Mouse (Mus musculus): ENCODE results near the gene Sephs2.

Sephs2 gene

GRCm38 (mm10) chr7:127273925-127274789 lies at the start of gene Sephs2:
Sephs2 (minus strand) TSS chr7:127274055.
- DNase-seq (ENCODE audit: low read depth): peak; percentile 86

DNA sequence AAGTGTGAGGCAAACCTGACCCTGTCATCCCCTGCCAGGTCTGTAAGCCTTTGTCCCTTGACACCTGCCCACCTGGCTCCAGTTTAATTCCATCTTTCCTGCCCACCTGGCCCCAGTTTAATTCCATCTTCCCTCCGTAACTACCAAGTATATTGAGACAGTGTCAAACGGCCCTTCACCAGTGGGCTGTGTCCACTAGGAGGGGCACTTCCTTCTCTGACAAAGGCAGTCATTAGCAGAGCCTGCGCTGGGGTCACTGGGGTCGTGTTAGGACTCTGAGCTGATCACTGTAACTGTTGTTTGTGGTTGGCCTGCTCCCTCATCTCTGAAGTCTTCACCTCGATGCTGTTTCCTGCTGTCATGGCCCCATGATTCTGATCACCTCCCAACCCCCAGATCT lies 48.2 kb upstream of the Sephs2 start:
- no peak for DNase-seq (ENCODE audit: low read depth)

DNA sequence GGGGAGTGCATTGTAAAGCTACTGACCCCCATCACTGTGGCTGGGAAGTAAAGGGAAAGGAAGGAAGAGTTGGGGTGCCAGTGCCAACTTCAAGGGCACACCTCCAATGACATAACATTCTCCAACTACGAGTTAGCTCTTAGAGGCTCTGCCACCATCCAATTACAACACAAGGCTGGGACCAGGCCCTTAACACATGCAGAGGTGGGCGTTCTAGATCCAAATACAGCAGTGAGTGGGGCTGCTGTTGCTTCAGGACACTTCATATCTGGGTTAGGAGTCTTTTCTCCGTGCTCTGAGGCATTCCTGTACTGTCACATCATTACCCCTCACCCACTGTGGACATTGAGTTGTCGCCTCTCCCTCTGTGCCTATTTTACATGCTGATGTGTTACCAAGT lies 47.3 kb upstream of the Sephs2 start:
- DNase-seq (ENCODE audit: low read depth): no peak

GRCm38 (mm10) chr7:127313912-127314311 lies 40.1 kb upstream of the Sephs2 start:
- DNase-seq (ENCODE audit: low read depth): no peak

DNA sequence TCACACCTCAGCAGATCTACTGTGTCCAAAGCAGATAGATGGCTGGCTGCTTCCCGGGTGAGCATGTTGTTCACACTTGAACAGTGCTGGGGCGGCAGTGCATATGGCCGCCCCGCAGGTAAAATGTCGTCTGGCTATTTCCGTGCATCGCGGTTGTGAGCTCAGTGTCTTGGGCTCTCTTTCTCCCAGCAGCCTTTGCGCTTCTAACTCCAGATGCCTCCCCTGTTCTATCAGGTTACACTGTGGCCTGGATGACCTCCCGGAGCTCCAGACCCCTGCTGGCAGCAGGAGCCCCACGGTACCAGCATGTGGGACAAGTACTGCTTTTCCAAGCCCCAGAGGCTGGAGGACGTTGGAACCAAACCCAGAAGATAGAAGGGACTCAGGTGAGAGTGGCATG lies 36.1 kb upstream of the Sephs2 start:
- DNase-seq (ENCODE audit: low read depth): no peak

DNA sequence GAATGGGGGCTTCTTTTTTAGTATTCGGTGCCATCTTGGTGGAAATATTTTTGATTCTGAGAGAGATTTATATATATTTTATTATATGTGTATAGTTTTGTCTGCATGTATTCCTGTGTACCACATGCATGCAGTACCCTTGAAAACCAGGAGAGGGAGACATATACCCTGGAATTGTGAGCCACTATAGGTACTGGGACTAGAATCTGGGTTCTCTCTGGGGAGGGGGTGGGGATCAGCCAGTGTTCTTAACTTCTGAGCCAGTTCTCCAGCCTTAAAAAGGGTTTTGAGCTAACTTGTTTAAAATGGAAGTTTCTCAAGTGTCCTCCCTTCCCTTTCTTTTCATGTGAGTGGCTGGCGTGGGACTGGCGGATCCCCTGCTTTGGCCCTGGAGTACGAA lies 35.0 kb upstream of the Sephs2 start:
- no peak for DNase-seq (ENCODE audit: low read depth)

DNA sequence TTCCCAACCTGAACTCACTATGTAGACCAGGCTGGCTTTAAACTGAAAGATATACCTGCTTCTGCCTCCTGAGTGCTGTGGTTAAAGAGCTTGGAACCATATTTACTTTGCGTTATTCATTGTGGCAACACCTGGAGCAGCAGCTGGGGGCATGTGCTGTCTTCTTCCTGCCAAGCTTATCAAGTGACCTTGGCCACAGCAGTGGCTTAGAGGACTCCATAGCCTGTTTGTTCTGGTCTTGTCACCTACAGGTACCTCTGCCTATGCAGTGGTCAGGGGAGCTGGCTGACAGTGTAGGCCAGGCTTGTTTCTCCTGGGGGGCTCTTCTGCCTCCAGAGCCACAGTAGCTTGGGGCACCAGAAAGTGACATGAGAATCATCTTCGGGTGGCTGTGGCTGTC lies 34.6 kb upstream of the Sephs2 start:
- no peak for DNase-seq (ENCODE audit: low read depth)

GRCm38 (mm10) chr7:127297586-127298193 lies 23.8 kb upstream of the Sephs2 start:
- no peak for DNase-seq (ENCODE audit: low read depth)

DNA sequence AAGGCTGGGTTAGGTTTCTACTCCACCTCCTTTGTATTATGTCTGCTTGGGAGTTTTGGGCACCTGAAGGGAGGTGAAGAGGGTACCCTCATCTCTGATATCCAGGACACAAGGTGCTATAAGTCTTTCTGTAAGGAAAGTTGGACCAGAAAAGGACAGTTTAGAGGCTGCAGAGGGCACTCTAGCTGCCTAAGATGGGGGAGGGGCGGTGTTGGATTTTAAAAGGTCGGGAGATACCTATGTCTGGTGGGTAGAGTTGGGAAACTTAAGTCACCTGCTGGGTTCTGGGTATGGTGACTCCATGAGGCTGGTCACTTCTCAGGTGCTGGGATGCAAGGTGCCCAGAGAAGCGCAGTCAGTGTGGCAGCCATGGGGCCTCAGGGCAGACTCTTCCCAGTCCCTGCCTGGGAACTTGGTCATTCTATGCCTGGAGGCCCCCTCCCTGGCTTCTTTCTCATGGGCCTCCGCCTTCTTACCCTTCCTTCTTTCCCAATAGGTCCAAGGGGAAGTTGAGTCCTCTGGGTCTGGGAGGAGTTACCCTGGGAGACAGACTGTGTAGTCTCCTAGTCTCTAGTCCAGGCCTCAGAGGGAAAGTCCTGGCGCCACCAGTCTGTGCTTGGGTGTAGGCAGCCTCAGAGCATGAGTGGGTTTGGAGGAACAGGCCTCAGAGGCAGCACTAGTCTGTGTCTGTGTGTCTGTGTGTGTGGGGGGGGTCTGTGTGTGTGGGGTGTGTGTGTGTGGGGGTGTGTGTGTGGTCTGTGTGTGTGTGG lies 23.1 kb upstream of the Sephs2 start:
- DNase-seq (ENCODE audit: low read depth): no peak

- no peak for DNase-seq (ENCODE audit: low read depth)
Measured at GRCm38 (mm10) chr7:127296098-127296497, 22.2 kb upstream of the Sephs2 start, which contains the start of gene Itgal. Itgal (plus strand) TSS chr7:127296260.

DNA sequence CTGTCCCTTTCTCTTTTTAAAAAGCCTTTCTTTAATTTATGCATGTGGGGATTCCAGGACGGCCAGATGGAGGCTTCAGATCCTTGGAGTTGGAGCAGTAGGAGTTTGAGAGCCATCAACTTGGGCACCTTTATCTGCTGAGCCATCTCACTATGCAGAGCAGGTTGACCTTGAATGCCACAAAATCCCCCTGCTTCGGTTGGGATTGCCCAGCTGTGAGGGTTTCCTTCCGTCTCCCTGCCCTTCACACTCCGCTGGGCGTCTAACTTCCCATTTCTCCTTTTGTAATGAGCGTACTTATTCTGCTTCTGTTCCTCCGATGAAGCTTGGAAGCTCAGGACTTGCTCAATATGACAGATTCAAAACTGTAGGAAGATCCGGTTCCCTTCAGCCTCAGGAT lies 16.3 kb upstream of the Sephs2 start:
- DNase-seq (ENCODE audit: low read depth): no peak

DNA sequence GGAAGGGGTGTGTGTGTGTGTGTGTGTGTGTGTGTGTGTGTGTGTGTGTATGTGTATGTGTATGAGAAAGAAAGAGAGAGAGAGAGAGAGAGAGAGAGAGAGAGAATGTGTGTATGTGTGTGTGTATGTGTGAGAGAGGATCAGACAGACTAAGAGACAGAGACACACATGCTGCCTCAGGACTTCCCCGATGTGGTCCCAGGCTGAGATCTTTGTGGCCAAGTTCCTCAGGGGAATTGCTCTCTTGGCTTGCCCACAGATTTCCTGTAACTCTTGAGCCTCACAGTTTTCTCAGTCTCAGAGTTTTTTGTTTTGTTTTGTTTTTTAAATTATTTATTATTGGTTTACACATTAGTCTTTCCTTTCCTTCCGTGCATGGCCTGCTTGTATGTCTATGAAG lies 15.5 kb upstream of the Sephs2 start:
- DNase-seq (ENCODE audit: low read depth): no peak

- DNase-seq (ENCODE audit: low read depth): no peak
Measured at GRCm38 (mm10) chr7:127287940-127288339, 14.1 kb upstream of the Sephs2 start.

- DNase-seq (ENCODE audit: low read depth): no peak
Measured at GRCm38 (mm10) chr7:127285154-127285553, 11.3 kb upstream of the Sephs2 start.

DNA sequence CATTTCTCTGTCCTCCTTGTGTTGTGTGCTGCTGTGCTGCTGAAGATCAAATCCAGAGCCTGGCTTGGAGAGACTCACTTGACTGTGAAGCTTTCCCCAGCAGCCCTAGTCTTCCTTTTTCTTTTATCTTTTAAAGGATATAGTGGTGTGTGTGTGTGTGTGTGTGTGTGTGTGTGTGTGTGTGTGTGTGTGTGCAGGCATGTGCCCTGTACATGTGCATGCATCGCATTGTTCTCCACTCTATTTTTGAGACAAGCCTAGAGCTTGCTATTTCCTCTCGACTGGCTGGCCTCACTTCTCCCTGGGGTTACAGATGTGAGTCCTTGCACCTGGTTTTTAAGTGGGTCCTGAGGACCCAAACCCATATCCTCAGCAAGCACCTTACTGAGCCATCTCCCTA lies 8.3 kb upstream of the Sephs2 start:
- DNase-seq (ENCODE audit: low read depth): no peak

GRCm38 (mm10) chr7:127281114-127281513 lies 7.3 kb upstream of the Sephs2 start:
- DNase-seq (ENCODE audit: low read depth): no peak

GRCm38 (mm10) chr7:127280092-127280491 lies 6.2 kb upstream of the Sephs2 start:
- DNase-seq (ENCODE audit: low read depth): no peak

- DNase-seq (ENCODE audit: low read depth): no peak
Measured at GRCm38 (mm10) chr7:127278311-127278710, 4.5 kb upstream of the Sephs2 start.

DNA sequence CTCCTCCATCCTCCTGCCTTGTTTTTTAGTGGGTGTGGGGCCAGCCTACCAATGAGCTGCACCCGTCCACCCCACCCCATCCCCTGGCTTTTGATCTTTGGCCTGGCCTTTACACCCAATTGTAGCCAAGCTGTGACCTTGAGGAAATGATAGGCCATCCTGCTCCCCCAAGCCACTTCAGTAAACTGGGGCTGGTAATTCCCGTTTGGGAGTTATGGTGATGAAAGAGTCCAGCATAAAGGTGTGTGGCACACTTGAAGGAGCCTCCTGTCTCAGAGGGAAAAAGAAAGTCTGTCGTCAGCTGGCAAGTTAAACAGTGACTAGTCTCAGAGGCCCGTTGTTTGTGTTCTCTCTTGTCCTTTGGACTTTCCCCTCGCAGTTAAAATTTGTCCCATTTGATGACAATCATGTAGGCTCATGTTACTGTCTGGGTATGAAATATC lies 2.7 kb upstream of the Sephs2 start:
- DNase-seq (ENCODE audit: low read depth): no peak

- no peak for DNase-seq (ENCODE audit: low read depth)
Measured at GRCm38 (mm10) chr7:127273118-127273923, 534 bp downstream of the Sephs2 start.

GRCm38 (mm10) chr7:127272566-127272965 lies 1.3 kb downstream of the Sephs2 start:
- no peak for DNase-seq (ENCODE audit: low read depth)

GRCm38 (mm10) chr7:127271093-127271492 lies 2.8 kb downstream of the Sephs2 start:
- no peak for DNase-seq (ENCODE audit: low read depth)

Data from c-Kit-positive CD71-negative TER-119-negative erythroid progenitor cells, embryonic 14.5 days (primary cell).